Mouse (Mus musculus): ENCODE data around the gene Manba.

DNA sequence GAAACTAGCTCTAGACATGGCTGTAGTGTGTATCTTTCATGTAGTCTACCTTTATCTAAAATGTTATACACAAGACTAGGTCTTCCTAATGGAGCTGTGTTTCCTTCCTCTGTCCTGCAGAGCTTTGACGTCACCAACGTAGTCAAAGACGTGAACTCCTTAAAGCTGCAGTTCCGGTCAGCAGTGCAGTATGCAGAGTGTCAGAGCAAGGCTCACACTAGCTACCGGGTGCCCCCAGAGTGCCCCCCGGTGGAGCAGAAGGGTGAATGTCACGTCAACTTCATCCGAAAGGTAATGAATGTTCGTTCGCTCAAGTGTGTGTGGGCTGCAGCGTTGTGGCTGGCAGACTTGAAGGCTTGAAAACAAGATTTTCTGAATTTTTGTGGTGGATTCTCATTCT, 26.3 kb downstream of the Manba start:
- TF ChIP-seq CTCF (IDR thresholded peaks at IDR 0.05; ENCODE audit: extremely low read depth, insufficient read depth, insufficient read length, insufficient replicate concordance): peak; percentile 18; the same call in 1 of the 2 replicates
- no peak for TF ChIP-seq POLR2A (IDR thresholded peaks at IDR 0.05; ENCODE audit: low read depth, low read length)

All from spleen, adult 2 months (tissue).